Mouse (Mus musculus) stomach, postnatal 0 days (tissue): ENCODE measurements at regions not wholly inside any gene's neighbourhood (a gene's known extent, or its start where the extent isn't known, plus 50 kb on each side); places are given as distances from the start of the nearest gene placed in this dataset.

ENCODE experiments used
- ATAC-seq: fragments of 200-750 bp; cut with Nextera tagmentation; 2 replicates; pipeline ENCODE4 v1.8.0; 2017; ENCODE audit not compliant: low FRiP score, low TSS enrichment
- DNase-seq: peaks from one replicate; pipeline ENCODE4 v3.0.0-alpha.2; 2016; ENCODE audit warnings: low spot score
- H3K27ac ChIP-seq: fragments of 300-500 bp; sonication (generic); replicated peaks from 2 replicates; pipeline ENCODE4 v1.5.1; 2014; ENCODE audit warnings: mild to moderate bottlenecking, control low read depth
- H3K27me3 ChIP-seq: fragments of 300-500 bp; sonication (generic); 2 replicates; pipeline ENCODE4 v1.6.1; 2014; ENCODE audit warnings: low read length; ENCODE audit not compliant: control insufficient read depth, insufficient read depth
- H3K36me3 ChIP-seq: fragments of 300-500 bp; sonication (generic); 2 replicates; pipeline ENCODE4 v1.6.1; 2014; ENCODE audit warnings: low read length, mixed read lengths; ENCODE audit not compliant: control insufficient read depth, insufficient read depth
- H3K4me1 ChIP-seq: fragments of 300-500 bp; sonication (generic); replicated peaks from 2 replicates; pipeline ENCODE4 v1.6.1; 2014; ENCODE audit warnings: antibody characterized with exemption; ENCODE audit not compliant: control insufficient read depth, insufficient read depth
- H3K4me2 ChIP-seq: fragments of 300-500 bp; sonication (generic); replicated peaks from 2 replicates; pipeline ENCODE4 v1.6.1; 2014; ENCODE audit warnings: low read depth, mild to moderate bottlenecking, control low read depth, moderate library complexity
- H3K4me3 ChIP-seq: fragments of 300-500 bp; sonication (generic); 2 replicates; pipeline ENCODE4 v1.5.1; 2014; ENCODE audit warnings: low read depth, low read length, control low read depth
- H3K9ac ChIP-seq: fragments of 300-500 bp; sonication (generic); 2 replicates; pipeline ENCODE4 v1.6.1; 2014; ENCODE audit warnings: mild to moderate bottlenecking, low read length, control low read depth, mixed read lengths
- H3K9me3 ChIP-seq: fragments of 300-500 bp; sonication (generic); 2 replicates; pipeline ENCODE4 v1.6.1; 2016; ENCODE audit warnings: low read length; ENCODE audit not compliant: control insufficient read depth
- CTCF ChIP-seq: IDR thresholded peaks from 2 replicates; pipeline ENCODE4 v1.5.1; 2016; ENCODE audit warnings: antibody characterized with exemption, low read depth, mild to moderate bottlenecking, moderate library complexity
- EP300 ChIP-seq: optimal IDR thresholded peaks from 2 replicates; pipeline ENCODE3; 2016; ENCODE audit warnings: antibody characterized with exemption
- WGBS: fragments of 180-500 bp; shearing (Covaris S2); extraction: QIAGEN DNeasy Blood & Tissue Kit; methylation state at CpG from one replicate; pipeline ENCODE4 v1.1.7; 2014; 5-methylcytosine and 5-hydroxymethylcytosine counted together

GRCm38 (mm10) chr13:115308586-115308985, 206.8 kb upstream of the Itga1 start:
- WGBS: 71% methylated on average over 3 of the region's 3 CpGs
- no peaks in the 10 kb centered on the region for H3K4me1 ChIP-seq
- H3K4me2 ChIP-seq: no peak overlapping the region
- H3K36me3 ChIP-seq: no peaks in the 10 kb centered on the region
- H3K27me3 ChIP-seq: no peaks in the 10 kb centered on the region
- TF ChIP-seq CTCF (no peak), EP300 (no peak)
- no peak overlapping the region for H3K27ac ChIP-seq
- no peak overlapping the region for H3K9ac ChIP-seq
- no peak overlapping the region for H3K4me3 ChIP-seq
- no peak for ATAC-seq
- H3K9me3 ChIP-seq: no peaks in the 10 kb centered on the region
- DNase-seq: no peak

- no peak for ATAC-seq
- peak; percentile 71 for TF ChIP-seq CTCF
- TF ChIP-seq EP300: no peak
- H3K9ac ChIP-seq: no peak overlapping the region
- no peaks in the 10 kb centered on the region for H3K4me1 ChIP-seq
- no peak overlapping the region for H3K27ac ChIP-seq
- no peaks in the 10 kb centered on the region for H3K27me3 ChIP-seq
- H3K4me3 ChIP-seq: no peak overlapping the region
- no peaks in the 10 kb centered on the region for H3K36me3 ChIP-seq
- DNase-seq: no peak
- H3K9me3 ChIP-seq: no peaks in the 10 kb centered on the region
- no peak overlapping the region for H3K4me2 ChIP-seq
- WGBS: 21% methylated on average over 3 of the region's 3 CpGs
These were observed 185.6 kb upstream of the Itga1 start for GRCm38 (mm10) chr13:115287371-115287770.

DNA sequence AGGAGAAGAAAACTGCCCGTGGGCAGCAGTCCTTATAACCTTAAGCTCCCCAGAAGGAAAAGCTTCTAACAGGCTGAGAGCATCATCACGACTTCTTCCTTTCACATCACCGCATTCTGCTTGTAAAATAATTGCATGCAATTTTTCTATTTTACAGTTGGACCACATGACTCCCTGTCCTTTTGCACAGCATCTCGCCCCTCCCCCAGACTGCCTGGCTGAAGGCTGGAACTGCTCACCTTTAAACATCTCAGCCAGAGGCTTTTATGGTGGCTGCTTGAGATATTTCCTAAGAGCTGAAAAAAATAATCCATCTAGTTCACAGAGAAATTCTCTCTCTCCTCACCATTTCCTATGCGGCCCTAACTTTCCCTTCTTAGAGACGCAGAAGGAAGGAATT, 164.4 kb upstream of the Itga1 start:
- 54% methylated on average over 6 of the region's 6 CpGs for WGBS
- Histone ChIP-seq H3K4me1 (no peaks in the 10 kb centered on the region), H3K9ac (no peak overlapping the region), H3K4me2 (no peak overlapping the region), H3K27ac (no peak overlapping the region), H3K4me3 (no peak overlapping the region), H3K36me3 (no peaks in the 10 kb centered on the region), H3K9me3 (no peaks in the 10 kb centered on the region), H3K27me3 (no peaks in the 10 kb centered on the region)
- DNase-seq: no peak
- no peak for TF ChIP-seq EP300
- ATAC-seq: no peak

DNA sequence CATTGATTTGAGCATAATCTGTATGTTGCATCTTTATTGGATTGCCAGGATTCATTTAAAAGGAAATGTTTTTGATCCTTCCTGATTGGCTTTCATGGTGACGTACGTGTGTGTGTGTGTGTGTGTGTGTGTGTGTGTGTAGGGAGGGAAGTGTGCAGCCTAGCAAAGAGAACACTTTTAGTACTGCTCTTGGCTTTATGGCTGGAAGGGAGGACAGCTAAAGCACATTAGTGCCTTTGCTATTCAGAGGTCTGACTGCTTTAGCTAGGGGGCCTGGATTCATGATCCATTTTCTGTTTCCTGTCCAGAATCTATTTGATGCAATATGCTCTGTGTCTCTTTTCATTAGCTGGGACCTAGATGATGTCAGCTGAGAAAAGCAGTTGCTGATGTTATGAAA, 155.6 kb upstream of the Itga1 start:
- DNase-seq: no peak
- no peaks in the 10 kb centered on the region for H3K4me1 ChIP-seq
- 83% methylated on average over 2 of the region's 2 CpGs for WGBS
- TF ChIP-seq EP300: no peak
- TF ChIP-seq CTCF: no peak
- H3K9ac ChIP-seq: no peak overlapping the region
- H3K9me3 ChIP-seq: no peaks in the 10 kb centered on the region
- H3K4me2 ChIP-seq: no peak overlapping the region
- H3K36me3 ChIP-seq: no peaks in the 10 kb centered on the region
- no peak overlapping the region for H3K4me3 ChIP-seq
- no peaks in the 10 kb centered on the region for H3K27me3 ChIP-seq
- no peak overlapping the region for H3K27ac ChIP-seq
- ATAC-seq: no peak

DNA sequence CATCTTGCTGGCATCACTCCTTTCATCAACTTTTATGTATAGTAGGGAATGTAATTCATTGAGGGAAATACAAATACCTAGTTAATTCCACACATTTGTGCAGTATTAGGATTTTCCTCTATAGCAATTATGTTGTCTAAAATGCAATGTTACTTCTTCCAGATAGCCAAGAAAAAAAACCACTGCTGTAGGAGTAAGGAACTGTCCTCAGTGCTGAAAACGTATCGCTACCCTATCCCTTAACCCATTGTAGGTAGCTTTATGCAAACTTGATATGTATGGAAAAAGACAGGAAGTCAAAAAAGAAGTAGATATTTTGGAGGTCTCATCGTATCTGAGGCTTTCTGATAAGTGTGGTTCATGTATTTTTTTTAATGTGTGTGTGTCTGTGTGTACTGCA, 150.8 kb upstream of the Itga1 start:
- H3K27ac ChIP-seq: no peak overlapping the region
- 34% methylated on average over 3 of the region's 3 CpGs for WGBS
- no peak for DNase-seq
- no peaks in the 10 kb centered on the region for H3K9me3 ChIP-seq
- ATAC-seq: no peak
- H3K27me3 ChIP-seq: no peaks in the 10 kb centered on the region
- H3K4me3 ChIP-seq: no peak overlapping the region
- H3K36me3 ChIP-seq: no peaks in the 10 kb centered on the region
- no peak overlapping the region for H3K9ac ChIP-seq
- H3K4me1 ChIP-seq: no peaks in the 10 kb centered on the region
- H3K4me2 ChIP-seq: no peak overlapping the region
- TF ChIP-seq CTCF: no peak
- TF ChIP-seq EP300: no peak

- no peak for ATAC-seq
- Histone ChIP-seq H3K4me2 (no peak overlapping the region), H3K4me1 (no peaks in the 10 kb centered on the region), H3K4me3 (no peak overlapping the region), H3K9ac (no peak overlapping the region), H3K36me3 (no peaks in the 10 kb centered on the region), H3K9me3 (no peaks in the 10 kb centered on the region), H3K27ac (no peak overlapping the region), H3K27me3 (no peaks in the 10 kb centered on the region)
- TF ChIP-seq EP300 (no peak), CTCF (no peak)
- no peak for DNase-seq
- 69% methylated on average over 4 of the region's 4 CpGs for WGBS
These were observed 130.2 kb upstream of the Itga1 start for GRCm38 (mm10) chr13:115231981-115232380.
